ENCODE assay signal across 8 mouse cellular contexts in the genomic region with DNA sequence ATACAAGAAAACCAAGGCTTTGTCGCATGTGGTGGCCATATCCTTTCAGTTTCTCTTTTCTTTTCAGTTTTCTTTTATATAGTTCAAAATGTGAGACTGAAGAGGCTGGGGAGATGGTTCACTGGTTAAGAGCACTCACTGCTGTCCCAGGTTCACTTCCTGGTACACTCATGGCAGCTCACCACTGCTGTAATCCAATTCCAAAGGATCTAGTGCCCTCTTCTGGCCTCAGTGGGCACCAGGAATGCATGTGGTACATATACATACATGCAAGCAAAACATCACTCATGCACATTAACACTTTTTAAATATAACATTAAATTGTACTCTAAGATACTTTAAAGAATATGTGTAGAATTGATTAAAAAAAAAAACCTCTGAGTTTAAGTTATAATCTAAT.
DNase-seq lines count a peak whose midpoint lies in the region; ATAC-seq and TF ChIP-seq lines count a peak whose summit lies in the region.

No protein-coding gene starts in this region.

- H3K9me3 ChIP-seq in forebrain, embryonic 14.5 days (replicated peaks; ENCODE audit: control insufficient read depth, low read length) = no peaks in the 10 kb centered on the region
- H3K9me3 ChIP-seq in forebrain, embryonic 15.5 days = no peaks in the 10 kb centered on the region
- no peaks in the 10 kb centered on the region for H3K9me3 ChIP-seq in hindbrain, postnatal 0 days (ENCODE audit: low read length)

- H3K27ac ChIP-seq in forebrain, embryonic 14.5 days (ENCODE audit: low read depth, low read length) = no peak overlapping the region
- no peak overlapping the region for H3K27ac ChIP-seq in forebrain, embryonic 15.5 days (replicated peaks)
- no peak overlapping the region for H3K27ac ChIP-seq in hindbrain, postnatal 0 days

- no peaks in the 10 kb centered on the region for H3K4me1 ChIP-seq in forebrain, embryonic 14.5 days (ENCODE audit: control insufficient read depth, insufficient read depth, low read length)
- no peaks in the 10 kb centered on the region; the same call in 1 of the 2 replicates for H3K4me1 ChIP-seq in forebrain, embryonic 15.5 days
- H3K4me1 ChIP-seq in hindbrain, postnatal 0 days (ENCODE audit: insufficient read depth, low read length) = no peaks in the 10 kb centered on the region

- peak; percentile 41 for DNase-seq in forebrain, embryonic 14.5 days (ENCODE audit: low spot score)
- DNase-seq in ovary, postnatal 36 days (ENCODE audit: low spot score) = peak; percentile 10
- no peak for DNase-seq in ovary, adult 18-20 months (ENCODE audit: low spot score)
- DNase-seq in adrenal gland, postnatal 25 days = peak; percentile 52
- peak; percentile 71 for DNase-seq in hindbrain, postnatal 0 days (ENCODE audit: low spot score)
- peak; percentile 78 for DNase-seq in lung, postnatal 36 days
- peak; percentile 57 for DNase-seq in thymus, postnatal 4 days

- ATAC-seq in forebrain, embryonic 14.5 days = peak; percentile 58; the same call in 1 of the 2 replicates
- no peak for ATAC-seq in forebrain, embryonic 15.5 days (replicated peaks)
- peak; percentile 76 for ATAC-seq in hindbrain, postnatal 0 days

- no peak overlapping the region for H3K9ac ChIP-seq in forebrain, embryonic 14.5 days (ENCODE audit: low read length)
- H3K9ac ChIP-seq in forebrain, embryonic 15.5 days (replicated peaks) = no peak overlapping the region
- no peak overlapping the region for H3K9ac ChIP-seq in hindbrain, postnatal 0 days (replicated peaks; ENCODE audit: low read length)

- H3K4me3 ChIP-seq in forebrain, embryonic 14.5 days (ENCODE audit: low read depth, low read length) = no peak overlapping the region
- H3K4me3 ChIP-seq in forebrain, embryonic 15.5 days = no peak overlapping the region
- no peak overlapping the region for H3K4me3 ChIP-seq in hindbrain, postnatal 0 days (ENCODE audit: low read length)

- TF ChIP-seq CTCF in hindbrain, postnatal 0 days (IDR thresholded peaks at IDR 0.05; ENCODE audit: low read depth) = peak; percentile 71

- no peak overlapping the region for H3K4me2 ChIP-seq in forebrain, embryonic 14.5 days (ENCODE audit: low read length)
- H3K4me2 ChIP-seq in forebrain, embryonic 15.5 days (replicated peaks) = no peak overlapping the region
- H3K4me2 ChIP-seq in hindbrain, postnatal 0 days (ENCODE audit: low read depth, low read length) = no peak overlapping the region

- H3K36me3 ChIP-seq in forebrain, embryonic 14.5 days (ENCODE audit: control insufficient read depth, insufficient read depth, low read length) = no peaks in the 10 kb centered on the region
- peaks cover 3% of the 10 kb centered on the region; the same call in 1 of the 2 replicates for H3K36me3 ChIP-seq in forebrain, embryonic 15.5 days
- peaks cover 10% of the 10 kb centered on the region; the same call in 1 of the 2 replicates for H3K36me3 ChIP-seq in hindbrain, postnatal 0 days (ENCODE audit: insufficient read depth, low read length)

- no peaks in the 10 kb centered on the region for H3K27me3 ChIP-seq in forebrain, embryonic 14.5 days (replicated peaks; ENCODE audit: control insufficient read depth, insufficient read depth, low read length)
- no peaks in the 10 kb centered on the region for H3K27me3 ChIP-seq in forebrain, embryonic 15.5 days
- H3K27me3 ChIP-seq in hindbrain, postnatal 0 days (ENCODE audit: insufficient read depth, low read length) = no peaks in the 10 kb centered on the region

- WGBS in forebrain, embryonic 14.5 days = 86% methylated on average over 1 of the region's 1 CpGs
- 96% methylated on average over 1 of the region's 1 CpGs for WGBS in forebrain, embryonic 15.5 days
- WGBS in hindbrain, postnatal 0 days = 97% methylated on average over 1 of the region's 1 CpGs
